In genomic region chr5:125262578-125262977, GRCm38 (mm10) we compare ENCODE assay signal across 9 mouse cellular contexts.
DNase-seq lines count a peak whose midpoint lies in the region; ATAC-seq and TF ChIP-seq lines count a peak whose summit lies in the region.
"Had no signal": no experiment of that assay in that cellular context is flagged by ENCODE, and none has a peak within 500 bp of the region (broad histone marks: within the 10 kb centered on the region; RNA-seq: fewer than 3 reads in every experiment).

No protein-coding gene starts in this region.

- no peaks in the 10 kb centered on the region for H3K27me3 ChIP-seq in forebrain, embryonic 12.5 days
- H3K27me3 ChIP-seq in forebrain, embryonic 11.5 days (ENCODE audit: control insufficient read depth, insufficient read depth, low read length), result no peaks in the 10 kb centered on the region
- H3K27me3 ChIP-seq in forebrain, postnatal 0 days (ENCODE audit: insufficient read depth, low read length), result no peaks in the 10 kb centered on the region

- H3K36me3 ChIP-seq in forebrain, embryonic 12.5 days (replicated peaks), result no peaks in the 10 kb centered on the region
- no peaks in the 10 kb centered on the region for H3K36me3 ChIP-seq in forebrain, embryonic 11.5 days (ENCODE audit: control insufficient read depth, insufficient read depth, low read length)
- H3K36me3 ChIP-seq in forebrain, postnatal 0 days (ENCODE audit: insufficient read depth), result no peaks in the 10 kb centered on the region

- DNase-seq in forebrain, embryonic 11.5 days (ENCODE audit: low spot score), result no peak
- DNase-seq in forebrain, postnatal 0 days, result peak; percentile 79
- peak; percentile 70 to 71 for DNase-seq in left cerebral cortex, postnatal 10 days (ENCODE audit: extremely low spot score in 1 of 2, low spot score in 2 of 2)
- DNase-seq in retina, postnatal 1 day, result peak; percentile 90
- DNase-seq in kidney, postnatal 4 days, result no peak
- no peak for DNase-seq in urinary bladder, postnatal 25 days (ENCODE audit: low spot score)
- no peak for DNase-seq in cerebellum, adult 11 months

- TF ChIP-seq CTCF in forebrain, postnatal 0 days (IDR thresholded peaks at IDR 0.05; ENCODE audit: low read depth), result no peak

- H3K27ac ChIP-seq in forebrain, embryonic 12.5 days, result peak overlapping the region; percentile 62
- no peak overlapping the region for H3K27ac ChIP-seq in forebrain, embryonic 11.5 days (ENCODE audit: low read depth, low read length)
- peak overlapping the region; percentile 21; the same call in 1 of the 2 replicates for H3K27ac ChIP-seq in forebrain, postnatal 0 days (ENCODE audit: low read depth, low read length)

- peaks cover 19% of the 10 kb centered on the region for H3K4me1 ChIP-seq in forebrain, embryonic 12.5 days
- no peaks in the 10 kb centered on the region; the same call in 1 of the 2 replicates for H3K4me1 ChIP-seq in forebrain, embryonic 11.5 days (replicated peaks; ENCODE audit: control insufficient read depth, insufficient read depth, low read length)
- H3K4me1 ChIP-seq in forebrain, postnatal 0 days (ENCODE audit: insufficient read depth), result peaks cover 10% of the 10 kb centered on the region

- H3K4me2 ChIP-seq in forebrain, embryonic 12.5 days, result no peak overlapping the region
- no peak overlapping the region for H3K4me2 ChIP-seq in forebrain, embryonic 11.5 days (ENCODE audit: low read depth, low read length, severe bottlenecking)
- no peak overlapping the region for H3K4me2 ChIP-seq in forebrain, postnatal 0 days (ENCODE audit: low read depth)

- no peak overlapping the region for H3K9ac ChIP-seq in forebrain, embryonic 12.5 days
- no peak overlapping the region for H3K9ac ChIP-seq in forebrain, embryonic 11.5 days (ENCODE audit: low read length)
- H3K9ac ChIP-seq in forebrain, postnatal 0 days, result no peak overlapping the region

- intact Hi-C loops in left cerebral cortex, postnatal 10 days (cut with DNase I), result loop anchor here (10.0 kb wide), 1 partner anchor 208 kb away; no protein-coding TSS in a partner anchor

- ATAC-seq in forebrain, embryonic 12.5 days (ENCODE audit: low FRiP score), result no peak
- no peak for ATAC-seq in forebrain, embryonic 11.5 days (replicated peaks; ENCODE audit: low FRiP score)
- ATAC-seq in forebrain, postnatal 0 days, result peak; percentile 50

- H3K9me3 ChIP-seq in forebrain, embryonic 12.5 days, result no peaks in the 10 kb centered on the region
- no peaks in the 10 kb centered on the region for H3K9me3 ChIP-seq in forebrain, embryonic 11.5 days (ENCODE audit: control insufficient read depth, low read length)
- H3K9me3 ChIP-seq in forebrain, postnatal 0 days (ENCODE audit: low read length), result no peaks in the 10 kb centered on the region

- 52% methylated on average over 7 of the region's 7 CpGs for WGBS in forebrain, embryonic 12.5 days
- 62% methylated on average over 7 of the region's 7 CpGs for WGBS in forebrain, embryonic 11.5 days
- WGBS in forebrain, postnatal 0 days, result 21% methylated on average over 7 of the region's 7 CpGs

- H3K4me3 ChIP-seq in forebrain, embryonic 12.5 days (replicated peaks), result no peak overlapping the region
- no peak overlapping the region for H3K4me3 ChIP-seq in forebrain, embryonic 11.5 days (ENCODE audit: low read depth, low read length)
- H3K4me3 ChIP-seq in forebrain, postnatal 0 days (ENCODE audit: low read depth, low read length), result no peak overlapping the region
- H3K4me3 ChIP-seq: megakaryocyte, embryonic 14.5 days had no signal

Comparison
In these comparisons a context has a peak if more than half of its experiments do, and no peak if none do; other contexts are left out.
1. DNase-seq: peak in forebrain, postnatal 0 days (single experiment), left cerebral cortex, postnatal 10 days (2 of 2) and retina, postnatal 1 day (single experiment); none in forebrain, embryonic 11.5 days (single experiment), kidney, postnatal 4 days (0 of 2), urinary bladder, postnatal 25 days (single experiment) and cerebellum, adult 11 months (single experiment).